Mouse (Mus musculus) kidney, adult 18-20 months (tissue): Measurements from ENCODE around the gene Rtn2.

Source experiments
- DNase-seq: peaks from one replicate; pipeline ENCODE4 v3.0.0; 2021

The Rtn2 gene

DNA sequence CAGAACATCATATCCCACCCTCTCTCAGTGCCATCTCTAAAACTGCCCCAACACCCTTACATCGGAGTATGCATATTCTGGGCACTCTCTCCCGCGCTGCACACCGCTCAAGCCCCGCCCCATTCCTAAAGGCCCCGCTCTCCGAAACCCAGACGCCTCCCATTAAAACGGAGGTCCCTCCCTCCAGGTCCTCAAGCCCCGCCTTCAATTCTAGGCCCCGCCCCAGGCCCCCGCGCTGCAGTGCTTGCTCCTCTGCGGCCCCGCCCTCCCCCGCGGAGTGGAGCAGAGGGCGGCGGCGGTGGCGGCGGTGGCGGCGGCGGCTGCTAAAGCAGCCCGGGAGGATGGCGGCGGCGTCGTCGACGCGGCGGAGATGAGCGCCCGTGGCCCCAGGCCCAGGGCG, at the start of gene Rtn2:
Rtn2 (plus strand) TSS at position 240 of the 400 bp plus-strand sequence.
- DNase-seq, result peak; percentile 80

DNA sequence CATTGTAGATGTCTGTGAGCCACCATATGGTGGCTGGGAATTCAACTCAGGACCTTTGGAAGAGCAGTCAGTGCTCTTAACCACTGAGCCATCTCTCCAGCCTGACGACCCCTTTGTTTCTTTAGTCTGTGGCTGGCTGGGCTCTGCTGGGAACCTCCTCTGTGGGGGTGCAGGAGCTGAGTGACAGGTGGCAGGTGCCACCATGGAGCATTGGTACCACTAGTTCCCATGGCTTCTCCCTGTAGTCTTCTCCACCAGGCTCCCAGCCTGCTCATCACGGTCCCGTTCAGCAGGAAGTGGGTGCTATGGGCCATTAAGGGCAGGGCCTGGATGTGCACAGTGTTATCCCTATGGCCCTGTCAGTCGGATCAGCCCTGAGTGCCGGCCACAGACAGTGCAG, 47.8 kb upstream of the Rtn2 start:
- no peak for DNase-seq

DNA sequence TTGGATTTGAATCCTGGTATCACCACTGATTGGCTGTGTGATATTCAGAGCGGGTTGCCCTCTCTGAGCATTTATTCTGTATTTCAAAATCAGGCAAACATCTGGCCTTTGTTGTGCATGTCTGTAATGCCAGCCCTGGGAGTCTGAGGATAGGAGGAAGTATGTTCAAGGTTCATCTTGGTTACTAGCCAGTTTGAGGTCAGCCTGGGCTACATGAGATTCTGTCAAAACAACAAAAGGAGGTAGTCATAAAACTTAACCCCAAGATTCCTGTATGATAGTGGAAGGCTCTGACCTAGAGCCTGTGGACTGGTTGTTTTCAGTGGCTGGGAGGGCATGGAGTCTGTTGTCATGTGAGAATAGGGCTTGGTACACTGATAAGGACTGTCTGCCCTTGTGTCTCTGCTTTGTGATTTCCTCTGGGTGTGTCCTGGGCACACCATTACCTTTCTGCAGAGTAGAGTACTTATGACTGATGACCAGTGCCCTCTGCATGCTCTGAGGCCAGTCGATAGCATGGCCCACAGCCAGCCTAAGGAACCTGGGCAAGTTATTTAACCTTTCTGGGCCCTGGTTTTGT, 47.2 kb upstream of the Rtn2 start:
- no peak for DNase-seq

DNA sequence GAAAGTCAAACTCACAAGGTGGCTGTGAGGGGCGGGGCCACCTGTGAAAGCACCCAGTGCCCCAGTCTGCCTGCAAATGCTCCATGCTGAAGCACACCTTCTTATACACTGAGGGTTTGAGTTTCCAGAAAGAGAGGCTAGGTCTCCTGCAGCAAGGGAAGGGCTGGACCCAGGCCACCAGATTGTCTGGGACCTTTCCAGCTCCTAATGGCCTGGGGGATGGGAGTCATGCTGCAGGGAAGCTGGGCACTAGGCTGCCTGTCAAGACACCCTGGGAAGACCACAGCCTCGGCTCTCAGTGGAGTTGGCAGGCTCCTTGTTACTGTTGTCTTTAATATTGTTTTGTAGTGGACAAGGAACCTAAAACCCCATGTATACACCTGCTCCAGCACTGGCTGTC, 46.0 kb upstream of the Rtn2 start:
- DNase-seq, result no peak

DNA sequence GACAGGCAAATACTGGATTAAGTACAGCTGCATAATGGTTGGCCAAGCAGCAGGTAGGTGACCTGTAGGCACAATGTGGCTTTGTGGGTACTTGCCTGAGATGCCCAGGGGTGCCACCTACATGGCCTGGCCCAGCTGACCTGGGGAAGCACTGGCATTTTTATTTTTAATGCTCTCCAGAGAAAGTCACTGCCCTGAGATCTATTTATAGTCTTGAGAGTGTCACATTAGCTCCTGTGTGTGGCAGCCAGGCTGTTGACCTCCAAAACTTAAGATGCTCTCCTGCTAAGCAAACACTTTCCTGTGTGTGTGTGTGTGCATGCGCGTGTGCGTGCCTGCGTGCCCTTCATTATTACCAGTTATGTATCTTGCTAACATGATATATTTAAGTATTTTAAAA, 44.1 kb upstream of the Rtn2 start:
- no peak for DNase-seq

DNA sequence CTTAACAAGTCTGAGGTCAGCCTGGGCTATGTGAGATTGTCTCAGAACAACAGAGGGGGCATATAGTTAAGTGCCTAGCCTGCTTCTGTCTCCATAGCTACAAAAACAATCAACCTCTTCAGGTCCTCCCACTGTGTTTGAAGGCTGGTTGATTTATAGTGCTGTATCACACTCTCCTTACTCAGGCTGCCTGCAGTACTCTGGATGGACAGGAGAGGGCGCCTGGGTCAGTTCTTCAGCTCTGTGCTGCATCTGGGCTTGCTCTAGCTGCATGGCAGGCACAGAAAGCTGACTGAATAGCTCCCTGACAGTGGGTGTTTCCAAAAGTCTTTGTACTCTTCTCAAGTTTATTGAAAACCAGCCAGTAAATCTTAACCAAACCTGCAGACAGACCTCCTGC, 43.0 kb upstream of the Rtn2 start:
- peak; percentile 91 for DNase-seq

DNA sequence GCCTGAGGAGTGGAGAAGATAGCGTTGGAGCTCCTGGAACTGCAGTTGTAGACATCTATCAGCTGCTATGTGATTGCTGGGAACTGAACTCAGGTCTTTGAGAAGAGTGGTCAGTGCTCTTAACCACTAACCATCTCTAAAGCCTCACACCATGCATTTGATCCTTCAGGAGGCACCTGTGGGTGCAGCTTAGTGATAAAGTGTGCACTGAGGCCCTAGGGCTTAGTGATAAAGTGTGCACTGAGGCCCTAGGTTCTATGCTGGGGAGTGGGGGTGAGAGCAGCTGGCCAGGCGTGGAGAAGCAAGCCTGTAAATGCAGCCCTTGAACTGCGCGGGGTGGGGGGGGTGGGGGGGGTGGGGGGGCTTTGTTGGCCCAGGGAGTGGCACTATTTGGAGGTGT, 42.4 kb upstream of the Rtn2 start:
- DNase-seq, result no peak

DNA sequence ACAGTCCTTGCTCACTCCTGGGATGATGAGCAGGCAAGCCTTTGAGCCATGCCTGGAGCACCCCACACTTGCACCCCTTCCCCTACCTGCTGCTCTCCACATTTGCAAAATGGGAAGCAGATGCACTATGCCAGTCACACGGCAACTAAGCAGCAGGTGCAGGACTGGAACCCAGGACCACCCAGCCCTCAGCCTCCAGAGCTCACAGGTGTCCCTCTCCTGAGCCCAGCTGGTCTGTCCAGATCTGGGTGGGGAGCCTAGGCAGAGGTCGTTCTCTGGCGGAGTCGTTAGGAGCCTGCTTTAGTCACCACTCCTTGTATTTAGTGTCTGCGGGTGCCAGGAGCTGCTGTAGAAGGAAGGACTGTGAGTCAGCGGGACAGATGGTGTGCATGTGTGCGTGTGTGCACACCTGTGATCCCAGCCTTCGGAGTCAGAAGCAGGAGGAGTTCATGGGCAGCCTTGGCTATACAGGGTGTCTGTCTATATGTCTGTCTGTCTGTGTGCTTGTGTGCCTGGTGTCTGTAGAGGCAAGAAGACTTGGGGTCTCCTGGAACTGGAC, 41.4 kb upstream of the Rtn2 start:
- DNase-seq, result no peak

DNA sequence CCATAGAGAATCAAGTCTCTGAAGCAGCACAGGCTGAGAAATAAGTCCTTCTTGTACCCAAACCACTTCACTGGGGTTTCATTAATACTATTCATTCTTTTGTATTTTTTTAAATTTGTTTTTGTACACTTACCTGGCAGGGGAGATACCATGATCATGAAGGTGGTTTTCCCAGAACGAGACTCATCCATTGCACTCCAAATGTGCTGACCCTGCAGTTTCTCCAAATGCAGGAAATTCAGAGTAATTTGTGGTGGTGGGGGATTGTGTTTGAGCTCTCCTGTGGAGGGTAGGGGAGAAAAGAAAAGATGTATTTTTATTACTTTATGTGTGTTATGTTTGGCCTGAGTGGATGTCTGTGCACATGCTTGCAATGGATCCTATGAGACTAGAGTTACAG, 40.4 kb upstream of the Rtn2 start:
- DNase-seq, result no peak

DNA sequence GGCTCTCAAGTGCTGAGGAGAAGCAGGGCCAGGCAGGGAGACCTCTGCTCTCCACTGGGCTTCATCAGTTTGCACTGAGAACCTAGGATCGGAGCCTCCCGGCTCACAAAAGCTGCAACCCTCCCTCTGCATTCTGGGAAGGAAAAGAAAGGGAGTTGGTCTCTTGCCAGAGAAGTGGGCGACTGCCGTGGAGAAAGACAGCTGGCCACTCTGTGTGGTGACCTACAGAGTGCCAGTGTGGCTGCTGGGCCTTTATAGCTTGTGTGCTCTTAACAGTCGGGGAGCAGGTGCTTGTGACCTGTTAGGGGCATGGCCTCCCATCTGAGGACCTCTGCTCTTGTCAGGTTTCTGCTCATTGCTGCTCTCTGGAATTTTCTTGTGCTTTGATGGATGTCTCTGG, 38.6 kb upstream of the Rtn2 start:
- no peak for DNase-seq

DNA sequence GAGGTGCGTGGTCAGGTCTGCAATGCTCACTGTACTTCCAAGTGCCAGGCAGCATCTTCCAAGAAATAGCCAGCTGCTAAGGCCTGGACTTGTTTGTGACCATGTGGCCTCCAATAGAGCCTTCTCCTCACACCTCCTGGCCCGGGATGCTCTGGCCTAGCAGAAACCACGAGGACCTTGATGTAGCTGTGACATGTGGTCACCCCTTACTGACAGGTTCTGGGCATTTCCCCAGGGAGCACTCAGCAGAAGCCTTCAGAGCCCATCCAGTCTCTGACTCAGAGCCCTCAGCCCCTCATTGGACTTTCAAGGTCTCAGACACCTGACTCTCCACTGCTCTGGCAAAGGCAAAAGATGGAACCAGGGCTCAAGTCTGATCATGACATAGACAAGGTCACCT, 37.3 kb upstream of the Rtn2 start:
- no peak for DNase-seq

DNA sequence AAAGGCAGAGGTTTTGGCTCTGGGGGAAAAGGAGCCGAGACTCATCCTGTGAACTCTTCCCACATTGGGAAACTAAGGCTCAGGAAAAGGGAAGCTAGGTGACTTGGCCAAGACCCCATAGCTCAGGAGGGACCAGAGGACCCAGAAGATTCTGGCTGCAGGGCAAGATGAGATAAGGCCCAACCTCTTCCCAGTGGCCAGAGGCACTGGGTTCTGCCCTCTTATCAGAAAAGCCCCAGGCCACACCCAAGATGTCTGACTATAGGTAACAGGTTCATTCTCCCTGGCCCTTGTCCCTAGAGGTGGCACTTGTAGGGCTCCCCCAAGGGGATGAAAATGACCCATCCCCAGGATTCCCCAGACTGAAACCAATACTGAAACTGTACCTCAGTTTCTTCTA, 35.6 kb upstream of the Rtn2 start:
- DNase-seq, result no peak

DNA sequence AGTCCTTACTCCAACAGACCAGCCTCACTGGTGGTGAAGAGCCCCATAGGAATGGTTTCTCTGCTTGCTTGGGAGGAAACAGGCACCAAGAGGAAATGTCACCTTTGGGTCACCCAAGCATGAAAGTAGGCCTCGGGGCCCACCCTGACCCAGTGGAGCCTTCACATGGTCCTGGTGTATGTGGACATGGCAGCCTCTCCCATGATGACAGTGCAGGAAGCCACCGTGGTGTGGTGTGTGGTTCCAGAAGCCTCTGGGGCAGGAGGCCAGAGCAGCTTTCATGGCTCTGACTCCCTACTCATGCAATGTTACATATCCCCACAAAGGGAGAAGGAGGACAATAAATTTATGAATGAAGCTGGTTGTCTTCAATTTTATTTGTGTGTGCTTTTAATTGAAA, 34.9 kb upstream of the Rtn2 start:
- DNase-seq, result no peak

DNA sequence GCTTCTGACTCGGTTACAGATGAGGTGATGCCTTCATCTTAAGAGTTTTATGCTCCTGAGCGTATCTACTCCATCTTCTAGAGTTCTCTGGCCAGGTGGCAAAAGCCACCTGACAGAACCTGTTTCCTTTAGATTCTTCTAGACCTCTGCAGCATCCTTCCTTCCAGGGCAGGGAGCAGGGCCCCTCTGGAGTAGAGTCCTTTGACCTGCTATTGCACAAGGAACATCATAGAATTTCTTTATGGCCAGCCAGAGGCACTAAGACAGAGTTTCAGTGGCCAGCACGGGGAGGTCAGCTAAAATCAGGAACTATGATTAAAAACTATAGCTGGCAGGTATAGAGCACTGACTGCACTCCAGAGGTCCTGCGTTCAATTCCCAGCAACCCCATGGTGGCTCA, 30.3 kb upstream of the Rtn2 start:
- DNase-seq, result no peak

DNA sequence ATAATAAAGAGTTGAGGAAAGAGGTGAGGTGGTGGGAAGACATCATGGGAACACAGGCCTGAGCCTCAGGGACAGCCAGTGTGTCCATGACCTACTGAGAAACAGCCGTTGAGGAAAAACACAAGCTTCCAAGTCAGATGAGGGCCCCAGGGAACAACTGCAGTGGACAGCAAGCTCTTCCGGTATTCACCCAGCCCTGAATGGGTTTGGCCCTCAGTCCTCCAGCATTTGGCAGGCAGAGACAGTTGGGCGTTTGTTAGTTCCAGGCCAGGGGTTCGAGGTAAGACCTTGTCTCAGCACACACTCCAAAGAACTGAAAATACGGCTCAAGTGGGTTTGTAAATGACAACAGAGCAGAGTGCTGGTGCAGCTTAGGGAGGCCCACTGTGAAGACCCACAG, 29.0 kb upstream of the Rtn2 start:
- DNase-seq, result no peak

DNA sequence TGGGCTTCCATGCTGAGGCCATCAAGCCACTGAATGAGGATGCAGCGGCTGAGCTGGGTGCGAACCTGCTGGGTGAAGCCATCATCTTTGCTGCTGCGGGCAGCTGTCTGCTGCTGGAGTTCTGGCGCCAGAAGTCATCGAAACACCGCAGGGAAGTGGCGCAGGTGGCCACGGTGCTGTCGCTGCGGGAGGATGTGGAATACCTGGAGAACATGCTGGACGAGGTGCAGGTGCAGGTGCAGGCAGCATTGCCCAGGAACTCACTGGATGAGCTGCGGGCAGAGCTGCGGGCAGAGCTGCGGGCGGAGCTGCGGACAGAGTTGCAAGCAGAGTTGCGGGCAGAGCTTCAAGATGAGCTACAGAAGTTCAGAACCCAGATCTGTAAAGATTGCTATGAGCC, 27.0 kb upstream of the Rtn2 start:
- no peak for DNase-seq

DNA sequence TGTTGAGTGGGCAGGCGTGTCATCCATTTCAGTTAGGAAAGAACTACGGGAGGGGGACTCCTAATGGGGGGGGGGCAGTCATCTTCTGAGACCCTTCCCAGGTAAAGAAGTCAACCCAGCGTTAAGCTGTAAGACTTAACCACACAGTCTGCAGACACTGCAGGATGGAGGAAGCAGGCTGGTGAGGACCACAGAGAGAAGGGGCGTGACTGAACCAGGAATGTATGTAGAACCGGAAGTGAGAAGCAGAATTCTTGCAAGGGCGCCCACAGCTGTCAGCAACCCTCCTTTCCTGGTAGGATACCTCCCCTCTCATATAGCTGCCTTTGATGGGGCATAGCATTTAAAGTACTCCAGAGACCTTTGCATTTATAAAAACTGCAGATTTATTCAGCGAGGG, 25.9 kb upstream of the Rtn2 start:
- DNase-seq, result no peak

DNA sequence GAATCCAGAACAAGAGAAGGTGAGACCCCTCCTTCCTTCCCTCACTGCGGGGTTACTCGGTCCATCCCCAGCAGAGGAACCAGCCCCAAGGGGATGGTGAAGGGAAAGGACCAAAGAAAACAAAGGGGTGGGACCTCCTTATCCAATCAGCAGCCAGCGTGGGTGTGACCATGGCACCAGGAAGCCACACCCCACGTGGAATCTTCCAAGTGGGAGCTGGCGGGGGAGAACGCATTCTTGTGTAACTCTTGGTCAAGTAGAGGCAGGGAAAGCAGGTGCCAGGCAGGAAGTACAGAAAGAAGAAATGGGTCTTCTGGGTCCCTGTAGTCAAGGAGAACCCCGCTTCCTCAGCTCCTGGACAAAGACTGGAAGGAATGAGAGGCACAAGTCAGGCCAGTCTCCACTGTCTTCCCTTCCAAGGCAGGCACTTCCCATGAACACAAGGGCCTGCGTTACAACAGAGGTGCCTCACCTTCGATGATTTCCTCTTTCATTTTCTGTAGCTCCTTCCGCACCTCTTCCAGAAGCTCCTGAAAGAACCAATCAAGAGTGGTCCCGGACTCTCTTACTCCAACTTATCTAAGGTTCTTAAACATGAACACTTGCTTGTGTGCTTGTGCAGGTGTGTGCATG, 24.9 kb upstream of the Rtn2 start:
- DNase-seq, result peak; percentile 77

DNA sequence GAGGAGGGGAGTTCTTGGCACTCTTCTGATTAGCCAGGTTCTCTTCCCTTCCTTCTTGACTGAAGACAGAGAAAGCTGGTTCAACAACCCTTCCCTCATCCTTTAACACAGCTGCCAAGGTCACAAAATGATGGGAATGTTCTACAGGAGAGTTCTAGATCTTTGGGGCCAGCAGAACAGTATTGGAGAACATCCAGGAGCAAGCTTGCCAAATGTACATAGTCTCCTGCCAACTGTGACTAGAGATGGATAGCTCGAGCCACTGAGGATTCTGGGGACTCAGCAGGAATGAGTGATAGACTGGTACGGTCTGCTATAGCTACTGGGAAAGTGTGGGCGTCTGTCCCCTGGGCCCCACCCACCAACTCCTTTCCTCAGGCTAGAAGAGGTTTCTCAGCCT, 24.1 kb upstream of the Rtn2 start:
- peak; percentile 23 for DNase-seq

DNA sequence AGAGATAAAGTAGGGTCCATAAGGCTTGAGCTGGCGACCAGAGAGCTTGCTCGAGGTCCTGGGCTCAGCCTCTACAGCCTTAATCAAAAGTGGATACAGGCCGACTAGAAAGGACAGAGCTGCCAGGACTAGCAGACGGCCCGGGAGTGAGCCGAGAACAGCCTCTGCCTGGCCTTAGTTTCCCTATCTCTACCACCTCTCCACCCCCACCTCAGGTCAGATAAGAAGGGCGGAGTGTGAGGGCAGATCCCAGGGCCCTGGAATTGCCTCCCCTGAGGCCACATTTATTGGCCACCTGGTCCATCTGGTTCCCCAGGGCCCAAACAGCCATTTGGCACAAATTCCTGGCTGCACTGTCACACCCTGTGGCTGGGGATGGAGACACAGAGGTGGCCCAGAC, 17.3 kb upstream of the Rtn2 start:
- no peak for DNase-seq

DNA sequence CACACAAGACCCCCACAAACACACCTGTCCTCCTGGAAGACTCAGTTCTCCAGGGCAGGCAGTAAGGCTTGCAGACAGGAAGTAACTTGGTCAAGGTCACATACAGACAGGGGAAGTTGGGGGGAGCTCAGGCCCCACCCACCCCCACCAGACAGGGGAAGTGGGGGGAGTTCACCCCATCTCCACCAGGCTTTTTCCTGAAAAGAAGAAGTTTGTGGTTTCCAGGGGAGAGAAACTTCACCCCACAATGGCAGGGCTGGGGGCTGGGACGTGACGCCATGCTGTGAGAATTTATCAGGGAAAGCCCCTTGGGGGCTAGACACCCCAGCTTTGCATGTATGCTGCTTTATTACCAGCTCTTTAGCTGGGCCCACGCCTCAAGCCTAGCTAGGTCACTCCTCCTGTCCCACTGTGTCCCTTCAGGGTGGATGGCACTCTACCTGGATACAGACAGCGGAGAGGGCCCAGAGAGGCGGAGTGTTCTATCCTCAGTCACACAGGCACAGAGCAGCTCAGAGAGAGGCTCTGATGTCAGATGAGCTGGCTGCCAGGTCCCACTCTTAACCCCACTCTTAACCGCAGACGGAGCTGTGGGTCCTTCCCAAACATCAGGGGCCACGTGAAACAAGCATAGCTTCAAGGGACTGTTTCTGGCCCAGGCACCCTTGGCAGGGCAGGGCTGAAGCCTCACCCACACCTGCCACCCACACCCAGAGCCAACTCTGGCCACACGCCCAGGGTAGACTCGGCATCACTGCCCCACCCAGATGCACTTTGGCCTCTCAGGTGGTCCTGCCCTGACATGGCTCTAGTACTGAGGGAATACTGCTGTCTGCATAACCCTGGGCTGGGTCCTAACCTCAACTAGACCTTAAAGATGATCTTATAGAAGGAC, 16.2 kb upstream of the Rtn2 start:
- peak; percentile 25 for DNase-seq

DNA sequence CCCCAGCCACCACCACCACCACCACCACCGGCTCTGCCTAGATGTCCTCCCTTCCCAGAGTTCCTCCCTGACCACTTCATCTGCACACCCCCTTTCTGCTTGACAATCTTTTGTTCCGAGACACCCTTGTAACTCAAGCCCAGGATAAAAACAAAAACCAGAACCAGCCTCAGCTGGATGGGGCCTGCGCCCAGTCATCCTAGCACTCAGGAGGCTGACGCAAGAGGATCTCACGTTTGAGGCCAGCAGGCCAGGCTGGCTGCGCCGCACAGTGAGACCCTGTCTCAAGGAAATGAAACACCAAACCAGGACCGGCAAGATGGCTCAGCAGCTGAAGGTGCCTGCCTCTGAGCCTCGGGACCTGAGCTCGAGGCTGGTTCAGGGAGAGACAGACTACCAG, 15.4 kb upstream of the Rtn2 start:
- no peak for DNase-seq

DNA sequence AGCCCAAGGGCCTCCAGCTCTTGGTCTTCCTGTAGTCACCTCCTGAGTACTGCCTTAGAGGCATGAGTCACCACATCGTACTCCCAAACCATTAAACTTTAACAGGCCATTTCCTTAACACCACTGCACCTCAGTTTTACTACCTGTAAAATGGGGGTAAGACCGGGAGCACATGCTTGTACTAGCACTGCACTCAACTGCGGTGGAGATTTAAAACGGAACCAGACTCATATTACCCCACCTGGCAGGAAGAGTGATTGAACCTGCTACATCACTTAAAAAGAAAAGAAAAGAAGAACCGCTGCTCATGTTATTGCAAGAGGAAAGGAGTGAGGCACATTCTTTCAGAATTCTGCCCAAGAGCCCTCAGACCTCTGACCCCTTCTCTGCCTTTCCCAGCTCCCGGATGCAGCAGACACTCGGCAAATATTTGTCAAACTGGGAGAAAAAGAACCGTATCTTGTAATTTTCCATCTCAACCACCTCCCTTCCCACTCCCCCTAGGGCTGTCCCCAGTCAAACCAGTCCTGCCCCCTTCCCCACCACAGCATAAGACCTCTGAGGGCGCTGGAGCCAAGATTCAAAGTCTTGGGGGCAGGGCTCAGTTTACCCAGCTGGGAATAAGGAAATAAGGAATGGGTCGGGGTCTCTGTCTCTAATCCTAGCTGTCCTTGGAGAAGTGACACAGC, 13.3 kb upstream of the Rtn2 start:
- DNase-seq, result no peak
